Mouse (Mus musculus) cortical plate, adult 2 months (tissue): ENCODE data around the gene Nosip.

Source experiments
- CTCF ChIP-seq: fragments of 200-500 bp; IDR thresholded peaks from 2 replicates; pipeline ENCODE4 v1.5.1; 2011; ENCODE audit warnings: mild to moderate bottlenecking, control low read depth, low read length; ENCODE audit not compliant: insufficient read depth; ENCODE audit errors: extremely low read depth
- POLR2A ChIP-seq: fragments of 200-500 bp; IDR thresholded peaks from 2 replicates; pipeline ENCODE4 v1.6.1; 2011; ENCODE audit warnings: mild to moderate bottlenecking, low read length, control low read depth; ENCODE audit not compliant: insufficient read depth; ENCODE audit errors: extremely low read depth

GRCm38 (mm10) chr7:45122561-45123185 lies 60.4 kb downstream of the Nosip start:
- TF ChIP-seq CTCF (no peak), POLR2A (no peak)
